Mouse (Mus musculus): ENCODE measurements around the gene Ankrd52.

Gene Ankrd52

GRCm38 (mm10) chr10:128438675-128439279 is 61.9 kb downstream of the Ankrd52 start:
- no peak for DNase-seq (ENCODE audit: low read depth, low spot score)

GRCm38 (mm10) chr10:128440407-128440806 is 63.5 kb downstream of the Ankrd52 start:
- DNase-seq (ENCODE audit: low read depth, low spot score) = no peak

DNA sequence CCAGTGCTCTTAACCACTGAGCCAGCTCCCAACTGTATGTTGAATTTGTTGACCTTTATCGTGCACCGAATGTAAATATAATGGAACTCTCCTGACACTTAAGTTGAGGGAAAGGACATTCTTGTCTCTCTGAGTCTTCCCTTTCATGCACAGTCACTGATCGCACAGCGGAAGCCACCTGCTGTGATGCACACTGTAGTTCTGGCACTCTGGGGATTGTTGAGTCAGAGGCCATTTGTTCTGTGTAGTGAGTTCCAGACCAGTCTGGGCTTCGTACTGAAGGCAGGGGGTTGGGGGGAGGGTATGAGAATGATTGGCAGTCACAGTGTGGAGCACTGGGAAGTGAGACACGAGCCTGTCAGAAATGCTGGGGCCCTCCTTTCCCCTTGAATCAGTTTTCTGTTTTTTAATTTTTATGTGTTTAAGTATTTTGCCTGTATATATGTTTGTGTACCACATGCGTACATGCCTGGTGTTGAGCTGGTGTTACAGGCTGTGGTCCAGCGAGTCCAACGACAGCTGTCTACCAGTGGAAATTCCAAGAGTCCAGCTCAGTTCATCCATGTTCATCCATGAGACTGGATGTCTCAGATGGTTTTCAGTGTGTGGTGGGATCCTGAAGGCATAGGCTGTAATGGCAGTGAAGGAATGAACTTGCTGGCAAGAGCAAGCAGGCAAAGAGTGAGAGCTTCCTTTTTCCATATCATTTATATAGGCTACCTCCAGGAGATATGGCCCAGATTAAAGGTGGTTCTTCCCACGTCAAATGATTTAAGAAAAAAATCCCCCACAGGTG is 64.6 kb downstream of the Ankrd52 start:
- no peak for DNase-seq (ENCODE audit: low read depth, low spot score)

- DNase-seq (ENCODE audit: low read depth, low spot score) = no peak
Observed at GRCm38 (mm10) chr10:128442718-128443117, 65.8 kb downstream of the Ankrd52 start.

DNA sequence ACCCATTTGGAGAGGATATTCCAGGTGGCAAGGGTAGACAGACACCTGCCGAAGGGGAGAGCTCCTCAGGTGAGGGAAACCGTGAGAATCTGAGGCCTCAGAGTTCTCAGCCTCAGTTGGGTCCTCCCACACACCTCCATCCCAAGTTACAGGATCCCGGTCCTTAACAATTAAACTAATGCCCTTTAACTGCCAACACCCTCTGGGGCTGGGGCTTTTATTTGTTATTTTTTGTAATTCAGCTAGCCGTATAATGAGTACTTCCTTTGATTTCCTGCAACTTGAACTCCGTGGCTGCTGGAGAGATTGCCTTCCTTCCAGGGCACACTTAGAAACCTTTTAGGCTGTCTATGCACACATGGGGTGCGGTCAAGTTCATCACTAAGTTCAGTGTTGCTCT is 67.4 kb downstream of the Ankrd52 start:
- DNase-seq (ENCODE audit: low read depth, low spot score) = no peak

DNA sequence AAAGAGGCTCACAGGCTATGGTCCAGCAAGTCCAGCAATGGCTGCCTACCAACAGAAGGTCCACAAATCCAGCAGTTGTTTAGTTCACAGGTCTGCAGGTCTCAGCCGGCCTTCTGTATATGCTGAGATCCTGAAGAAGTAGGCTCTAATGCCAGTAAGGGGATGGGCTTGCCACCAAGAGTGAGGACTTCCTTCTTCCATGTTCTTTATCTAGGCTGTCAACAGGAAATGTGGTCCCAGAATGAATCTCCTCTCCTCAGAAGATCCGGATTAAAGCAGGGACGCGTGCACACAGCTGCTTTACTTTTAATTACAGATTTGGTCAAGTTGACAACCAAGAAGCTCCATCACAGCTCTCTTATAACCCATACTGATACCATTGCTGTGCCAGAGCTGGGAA is 68.5 kb downstream of the Ankrd52 start:
- no peak for DNase-seq (ENCODE audit: low read depth, low spot score)

GRCm38 (mm10) chr10:128451014-128451413 is 74.1 kb downstream of the Ankrd52 start:
- no peak for DNase-seq (ENCODE audit: low read depth, low spot score)

- DNase-seq (ENCODE audit: low read depth, low spot score) = no peak
Observed at GRCm38 (mm10) chr10:128454471-128454870, 77.6 kb downstream of the Ankrd52 start.

DNA sequence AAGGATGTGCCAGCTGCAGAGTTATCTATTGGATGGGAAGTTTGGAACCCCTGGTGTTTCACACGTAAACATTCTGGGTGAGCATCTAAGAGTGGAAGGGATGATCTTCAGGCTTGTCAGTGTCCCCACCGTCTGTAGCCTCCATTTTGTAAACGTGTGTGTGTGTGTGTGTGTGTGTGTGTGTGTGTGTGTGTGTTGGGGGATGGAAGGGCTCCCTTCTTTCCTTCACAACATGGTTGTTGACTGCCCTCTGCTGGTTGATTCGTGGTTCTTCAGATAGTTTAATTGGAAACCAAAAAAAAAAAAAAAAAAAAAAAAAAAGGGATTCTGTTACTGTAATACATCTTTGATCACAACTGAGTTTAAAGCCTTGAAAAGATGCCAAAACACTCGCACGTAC is 78.4 kb downstream of the Ankrd52 start:
- peak; percentile 87 for DNase-seq (ENCODE audit: low read depth, low spot score)

- no peak for DNase-seq (ENCODE audit: low read depth, low spot score)
Observed at GRCm38 (mm10) chr10:128457676-128458075, 80.8 kb downstream of the Ankrd52 start.

All from retina, postnatal 7 days (tissue).